Mouse (Mus musculus) midbrain, postnatal 0 days (tissue): ENCODE measurements around the gene Amy1. TPM values are rescaled to one million over a fixed set of nuclear protein-coding genes. Genes with fewer than 3 reads are reported as not detected.
"Not testable (repeated sequence)": the region's sequence is repeated elsewhere in the genome, so short reads cannot be mapped to it uniquely, and the experiment has no call there.

Source experiments
- ATAC-seq: fragments of 200-750 bp; cut with Nextera tagmentation; 2 replicates; pipeline ENCODE4 v1.8.0; 2017; ENCODE audit warnings: moderate number of reproducible peaks, mild to moderate bottlenecking, moderate TSS enrichment, moderate library complexity; ENCODE audit not compliant: low FRiP score
- DNase-seq: peaks from one replicate; pipeline ENCODE4 v3.0.0-alpha.2; 2015; ENCODE audit warnings: low spot score
- H3K27ac ChIP-seq: fragments of 300-500 bp; sonication (generic); 2 replicates; pipeline ENCODE4 v1.5.1; 2014; ENCODE audit warnings: low read depth, mild to moderate bottlenecking, low read length, mixed read lengths
- H3K27me3 ChIP-seq: fragments of 300-500 bp; sonication (generic); 2 replicates; pipeline ENCODE4 v1.6.1; 2014; ENCODE audit warnings: low read length, control low read depth, mixed read lengths; ENCODE audit not compliant: insufficient read depth
- H3K36me3 ChIP-seq: fragments of 300-500 bp; sonication (generic); 2 replicates; pipeline ENCODE4 v1.6.1; 2014; ENCODE audit warnings: low read length, control low read depth, mixed read lengths; ENCODE audit not compliant: insufficient read depth
- H3K4me1 ChIP-seq: fragments of 300-500 bp; sonication (generic); 2 replicates; pipeline ENCODE4 v1.6.1; 2014; ENCODE audit warnings: mild to moderate bottlenecking, control low read depth, antibody characterized with exemption, low read length, mixed read lengths; ENCODE audit not compliant: insufficient read depth
- H3K4me2 ChIP-seq: fragments of 300-500 bp; sonication (generic); 2 replicates; pipeline ENCODE4 v1.6.1; 2014; ENCODE audit warnings: low read depth, mild to moderate bottlenecking, low read length, mixed read lengths; ENCODE audit not compliant: poor library complexity, severe bottlenecking
- H3K4me3 ChIP-seq: fragments of 300-500 bp; sonication (generic); 2 replicates; pipeline ENCODE4 v1.5.1; 2014; ENCODE audit warnings: low read depth, mild to moderate bottlenecking, low read length, moderate library complexity
- H3K9ac ChIP-seq: fragments of 300-500 bp; sonication (generic); replicated peaks from 2 replicates; pipeline ENCODE4 v1.6.1; 2014; ENCODE audit warnings: mild to moderate bottlenecking, low read length, moderate library complexity, mixed read lengths; ENCODE audit not compliant: poor library complexity, severe bottlenecking
- H3K9me3 ChIP-seq: fragments of 300-500 bp; sonication (generic); 2 replicates; pipeline ENCODE4 v1.6.1; 2016; ENCODE audit warnings: low read length, control low read depth
- CTCF ChIP-seq: IDR thresholded peaks from 2 replicates; pipeline ENCODE4 v1.5.1; 2016; ENCODE audit warnings: antibody characterized with exemption, mild to moderate bottlenecking
- WGBS: fragments of 180-500 bp; shearing (Covaris S2); extraction: QIAGEN DNeasy Blood & Tissue Kit; methylation state at CpG from one replicate; pipeline ENCODE4 v1.1.7; 2014; 5-methylcytosine and 5-hydroxymethylcytosine counted together
- polyA plus RNA-seq: library from polyadenylated mRNA; unstranded; fragments of >200 nt; fragmentation: Nextera tagmentation; extraction: Ambion mirVana; gene quantifications from 2 replicates; pipeline ENCODE4 v1.2.1, GENCODE M21; 2015
- total RNA-seq: library from RNA; depleted of rRNA; stranded (reverse); fragments of >200 nt; gene quantifications from 2 replicates; pipeline ENCODE4 v1.2.3, GENCODE M21; 2014; rRNA removed

Amy1 gene
- total and polyA plus RNA-seq, 2 experiments from 2014 or later: 35.1 to 36.1 TPM

DNA sequence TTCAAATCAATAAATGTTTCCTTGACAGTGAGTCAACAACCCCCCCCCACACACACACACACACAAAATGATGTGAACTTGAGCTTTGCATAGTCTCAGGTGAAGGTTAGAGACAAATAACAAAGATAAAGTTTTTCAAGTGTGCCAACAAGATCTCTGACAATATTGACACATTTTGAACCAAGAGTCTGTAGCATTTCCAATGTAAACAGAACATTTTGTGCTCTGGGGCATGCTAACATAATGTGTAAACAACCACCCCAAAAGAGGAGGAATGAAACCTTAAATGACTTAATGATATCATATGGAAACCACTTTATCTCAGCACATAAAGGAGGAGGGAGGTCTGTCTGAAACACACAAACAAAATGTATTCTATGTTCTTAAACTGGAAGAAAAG, 66.8 kb downstream of the Amy1 start:
- no peak overlapping the region for H3K9ac ChIP-seq
- H3K27ac ChIP-seq: no peak overlapping the region
- H3K9me3 ChIP-seq: no peaks in the 10 kb centered on the region
- no peaks in the 10 kb centered on the region for H3K36me3 ChIP-seq
- no peak for ATAC-seq
- no peaks in the 10 kb centered on the region for H3K4me1 ChIP-seq
- no peak for TF ChIP-seq CTCF
- H3K4me2 ChIP-seq: no peak overlapping the region
- no peak for DNase-seq
- H3K4me3 ChIP-seq: no peak overlapping the region
- H3K27me3 ChIP-seq: no peaks in the 10 kb centered on the region

GRCm38 (mm10) chr3:113532328-113532727, 74.2 kb downstream of the Amy1 start, which contains the start of gene Amy2a1:
Gene Amy2a1 (minus strand): TSS chr3:113532428.
- 93% methylated on average over 2 of the region's 3 CpGs for WGBS
- DNase-seq, H3K36me3 ChIP-seq, H3K4me2 ChIP-seq, ATAC-seq, H3K9me3 ChIP-seq, H3K4me3 ChIP-seq, H3K4me1 ChIP-seq, H3K27me3 ChIP-seq, H3K27ac ChIP-seq, H3K9ac ChIP-seq: not testable (repeated sequence)

Other genes with a start within 250 kb of the Amy1 start
- not detected in 2 replicates for gene Amy2a1, start 74.3 kb downstream of the Amy1 start, total RNA-seq
- not detected in 2 replicates for gene Amy2a1, start 74.3 kb downstream of the Amy1 start, polyA plus RNA-seq
- gene Rnpc3, start 23.4 kb upstream of the Amy1 start, total RNA-seq: 38.0 and 54.5 TPM in 2 replicates
- gene Rnpc3, start 23.4 kb upstream of the Amy1 start, polyA plus RNA-seq: 55.7 and 63.6 TPM in 2 replicates